Mouse (Mus musculus): ENCODE measurements around the gene Dhx34. TPM values are rescaled to one million over a fixed set of nuclear protein-coding genes. Genes with fewer than 3 reads are reported as not detected.

Gene Dhx34
- total RNA-seq, 2 experiments from 2014 or later, result 3.8 to 4.4 TPM

- Histone ChIP-seq H3K27ac (no peak overlapping the region), H3K4me3 (no peak overlapping the region)
- no peak for TF ChIP-seq CTCF (IDR thresholded peaks at IDR 0.05)
- intact Hi-C loops (cut with DNase I), result no loop called here
- DNase-seq, result no peak
These were observed 17.0 kb downstream of the Dhx34 start for GRCm38 (mm10) chr7:16204791-16205190.

GRCm38 (mm10) chr7:16203505-16203903 lies 18.3 kb downstream of the Dhx34 start:
- Histone ChIP-seq H3K27ac (no peak overlapping the region), H3K4me3 (no peak overlapping the region)
- intact Hi-C loops (cut with DNase I), result no loop called here
- no peak for TF ChIP-seq CTCF (IDR thresholded peaks at IDR 0.05)
- no peak for DNase-seq

- H3K4me3 ChIP-seq, result no peak overlapping the region
- H3K27ac ChIP-seq, result no peak overlapping the region
- no peak for TF ChIP-seq CTCF (IDR thresholded peaks at IDR 0.05)
- DNase-seq, result no peak
- intact Hi-C loops (cut with DNase I), result no loop called here
These were observed 18.9 kb downstream of the Dhx34 start for GRCm38 (mm10) chr7:16202756-16203504.

DNA sequence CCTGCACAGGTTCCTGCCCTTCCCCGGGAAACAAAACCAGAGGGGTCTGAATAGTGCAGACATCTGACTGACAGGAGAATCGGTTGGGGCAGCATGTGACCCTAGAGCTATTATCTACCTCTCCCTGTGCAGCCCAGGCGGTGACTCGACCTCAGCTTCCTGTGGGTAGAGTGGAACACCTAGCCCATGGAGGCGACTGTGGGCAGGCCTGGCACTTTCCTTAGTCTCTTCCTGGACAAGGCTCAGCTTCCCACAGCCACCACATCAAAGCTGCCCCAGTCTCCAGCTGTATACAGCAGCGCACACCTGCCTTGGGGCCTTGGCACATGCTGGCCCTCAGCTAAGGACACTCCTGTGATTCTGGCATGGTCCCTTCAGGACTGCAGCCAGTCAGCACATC lies 20.7 kb downstream of the Dhx34 start:
- TF ChIP-seq CTCF (IDR thresholded peaks at IDR 0.05), result no peak
- DNase-seq, result no peak
- Histone ChIP-seq H3K4me3 (no peak overlapping the region), H3K27ac (no peak overlapping the region)
- intact Hi-C loops (cut with DNase I), result no loop called here

- Histone ChIP-seq H3K4me3 (no peak overlapping the region), H3K27ac (no peak overlapping the region)
- no peak for TF ChIP-seq CTCF (IDR thresholded peaks at IDR 0.05)
- no peak for DNase-seq
- intact Hi-C loops (cut with DNase I), result no loop called here
These were observed 23.3 kb downstream of the Dhx34 start for GRCm38 (mm10) chr7:16198540-16198939.

- no peak for DNase-seq
- no peak for TF ChIP-seq CTCF (IDR thresholded peaks at IDR 0.05)
- Histone ChIP-seq H3K27ac (no peak overlapping the region), H3K4me3 (no peak overlapping the region)
- intact Hi-C loops (cut with DNase I), result no loop called here
These were observed 24.7 kb downstream of the Dhx34 start for GRCm38 (mm10) chr7:16197166-16197565.

GRCm38 (mm10) chr7:16196616-16197015 lies 25.2 kb downstream of the Dhx34 start:
- no peak for DNase-seq
- intact Hi-C loops (cut with DNase I), result no loop called here
- TF ChIP-seq CTCF (IDR thresholded peaks at IDR 0.05), result no peak
- Histone ChIP-seq H3K4me3 (no peak overlapping the region), H3K27ac (no peak overlapping the region)

DNA sequence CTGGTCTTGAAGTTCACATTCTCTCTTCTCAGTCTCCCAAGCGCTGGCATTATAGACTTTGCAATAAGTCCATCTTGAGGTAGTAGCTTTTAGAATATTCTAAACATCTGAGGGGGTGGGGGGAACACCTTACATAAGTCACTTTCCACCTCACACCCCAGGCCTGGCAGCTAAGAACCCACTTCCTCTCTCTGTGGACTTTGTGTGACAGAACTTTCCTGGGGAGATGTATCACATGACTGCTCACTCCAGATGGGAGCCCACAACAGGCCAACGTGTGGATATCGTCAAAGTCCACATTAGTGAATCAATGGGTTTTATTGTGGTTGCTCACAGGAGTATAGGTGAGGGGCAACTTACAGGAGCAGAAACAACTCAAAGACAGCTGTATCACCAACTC lies 28.1 kb downstream of the Dhx34 start:
- intact Hi-C loops (cut with DNase I), result no loop called here
- Histone ChIP-seq H3K27ac (no peak overlapping the region), H3K4me3 (no peak overlapping the region)
- TF ChIP-seq CTCF (IDR thresholded peaks at IDR 0.05), result no peak
- no peak for DNase-seq

DNA sequence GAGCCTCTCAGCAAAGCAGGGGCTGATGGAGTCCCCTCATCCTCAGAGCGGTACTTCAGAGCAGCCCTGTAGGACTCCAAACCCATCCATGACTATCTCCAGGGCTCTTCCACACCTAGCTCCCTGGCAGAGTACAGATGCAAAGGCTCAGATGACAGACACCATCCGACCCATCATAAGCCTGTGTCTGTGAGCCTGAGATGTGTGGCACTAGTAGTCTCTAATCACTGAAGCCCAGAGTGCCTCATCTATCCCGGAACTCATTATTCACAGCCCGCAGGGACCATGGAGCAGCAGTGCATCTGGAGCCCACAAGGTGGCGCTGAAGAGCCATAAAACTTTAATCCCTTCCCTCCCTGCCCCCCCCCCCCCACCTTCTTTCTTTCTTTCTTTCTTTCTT lies 29.5 kb downstream of the Dhx34 start:
- peak; percentile 72 for TF ChIP-seq CTCF (IDR thresholded peaks at IDR 0.05)
- peak; percentile 77 for DNase-seq
- intact Hi-C loops (cut with DNase I), result loop anchor here (1.0 kb wide), 1 partner anchor 71 kb away; no protein-coding TSS in a partner anchor
- no peak overlapping the region for H3K27ac ChIP-seq
- H3K4me3 ChIP-seq, result no peak overlapping the region

DNA sequence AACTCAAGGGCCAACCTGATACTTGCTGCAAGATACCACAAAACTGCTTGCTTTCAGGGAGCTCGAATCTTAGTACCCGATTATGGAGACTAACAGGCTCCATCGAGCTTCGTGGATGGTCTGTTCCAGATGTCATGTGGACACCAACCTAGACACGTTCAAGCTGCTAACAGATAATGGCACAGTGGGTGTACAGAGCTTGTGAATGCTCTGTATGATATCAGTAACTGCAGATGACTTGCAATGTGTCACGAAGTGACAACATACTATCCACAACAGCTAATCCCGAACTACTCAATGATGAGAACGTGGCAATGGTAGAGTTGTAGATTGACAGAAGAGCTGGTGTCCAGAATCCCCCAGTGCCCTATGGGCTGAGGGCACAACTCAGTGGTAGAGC lies 34.3 kb downstream of the Dhx34 start:
- no peak overlapping the region for H3K4me3 ChIP-seq
- intact Hi-C loops (cut with DNase I), result no loop called here
- no peak for DNase-seq
- no peak overlapping the region for H3K27ac ChIP-seq
- TF ChIP-seq CTCF (IDR thresholded peaks at IDR 0.05), result no peak

- intact Hi-C loops (cut with DNase I), result no loop called here
- Histone ChIP-seq H3K4me3 (no peak overlapping the region), H3K27ac (no peak overlapping the region)
- peak; percentile 56 for DNase-seq
- TF ChIP-seq CTCF (IDR thresholded peaks at IDR 0.05), result no peak
These were observed 38.2 kb downstream of the Dhx34 start for GRCm38 (mm10) chr7:16183663-16184062.

- TF ChIP-seq CTCF (IDR thresholded peaks at IDR 0.05), result no peak
- H3K27ac ChIP-seq, result no peak overlapping the region
- no peak for DNase-seq
- no peak overlapping the region for H3K4me3 ChIP-seq
- intact Hi-C loops (cut with DNase I), result no loop called here
These were observed 43.7 kb downstream of the Dhx34 start for GRCm38 (mm10) chr7:16178114-16178513.

DNA sequence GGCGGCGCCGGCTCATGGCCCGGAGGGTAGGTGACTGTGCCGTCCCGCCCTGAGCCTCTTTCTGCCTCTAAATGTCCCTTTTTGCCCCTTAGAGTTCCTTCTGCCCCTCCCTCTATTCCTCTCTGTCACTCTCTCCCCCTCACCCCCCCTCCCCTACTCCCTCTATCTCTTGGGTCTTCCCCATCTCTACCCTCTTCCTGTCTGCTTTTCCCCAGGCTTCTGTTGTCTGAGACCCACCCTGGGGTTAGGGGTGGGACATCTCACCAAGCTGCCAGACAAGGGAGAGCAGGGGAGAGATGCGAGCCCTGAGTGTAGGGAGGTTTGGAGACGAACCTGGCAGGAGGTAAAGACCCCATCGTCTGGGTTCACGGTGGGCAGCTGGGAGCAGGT lies 46.3 kb downstream of the Dhx34 start:
- Histone ChIP-seq H3K27ac (peak overlapping the region; percentile 81), H3K4me3 (peak overlapping the region; percentile 74)
- no peak for TF ChIP-seq CTCF (IDR thresholded peaks at IDR 0.05)
- intact Hi-C loops (cut with DNase I), result no loop called here
- DNase-seq, result no peak
